Mouse (Mus musculus): ENCODE measurements at regions not wholly inside any gene's neighbourhood (a gene's known extent, or its start where the extent isn't known, plus 50 kb on each side); places are given as distances from the start of the nearest gene placed in this dataset.
A peak's percentile ranks its signal among the peaks of the same experiment; 100 is the strongest.

DNA sequence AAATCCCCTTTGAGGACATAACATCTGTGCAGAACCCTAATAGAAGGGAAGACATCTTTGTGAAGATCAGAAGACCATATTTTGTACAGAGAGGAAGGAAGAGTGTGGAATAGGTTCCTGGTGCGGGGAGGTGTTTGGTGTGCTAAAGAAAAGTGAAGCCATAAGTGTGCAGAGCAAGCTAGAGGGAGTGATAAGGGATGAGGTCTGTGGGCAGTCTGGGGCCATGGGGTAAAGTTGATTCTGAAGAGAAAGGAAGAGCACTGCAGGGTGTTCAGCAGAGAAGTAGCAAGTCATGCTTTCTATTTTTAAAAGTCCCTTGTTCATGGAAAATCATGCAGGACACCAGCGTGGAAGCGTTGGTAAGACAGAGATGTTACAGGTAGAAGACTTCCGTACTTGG is 161.8 kb upstream of the Tll1 start:
- Histone ChIP-seq H3K4me1 (replicated peaks) (peaks cover 9% of the 10 kb centered on the region), H3K27me3 (no peaks in the 10 kb centered on the region), H3K27ac (no peak overlapping the region), H3K4me3 (no peak overlapping the region), H3K9ac (no peak overlapping the region), H3K36me3 (no peaks in the 10 kb centered on the region), H3K4me2 (no peak overlapping the region), H3K9me3 (replicated peaks) (no peaks in the 10 kb centered on the region)
- 83% methylated on average over 4 of the region's 4 CpGs for WGBS
- ATAC-seq (replicated peaks; ENCODE audit: insufficient number of reproducible peaks, insufficient read depth, low FRiP score, low read depth), result no peak

DNA sequence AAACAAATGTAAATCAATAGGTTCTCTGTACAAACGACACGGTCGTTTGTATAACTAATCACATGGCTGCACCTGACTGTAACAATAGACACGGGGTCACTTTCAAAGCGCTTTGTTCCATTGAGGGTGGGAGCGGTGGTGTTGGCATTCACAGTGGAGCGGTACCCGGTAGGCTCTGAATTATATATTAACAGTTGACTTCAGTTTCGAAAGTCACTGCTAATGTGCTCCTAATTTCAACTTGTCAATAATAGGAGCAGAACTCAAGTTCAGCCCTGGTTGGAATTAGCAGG is 160.8 kb upstream of the Tll1 start:
- H3K27me3 ChIP-seq, result no peaks in the 10 kb centered on the region
- 80% methylated on average over 9 of the region's 9 CpGs for WGBS
- no peak overlapping the region for H3K9ac ChIP-seq
- H3K4me1 ChIP-seq (replicated peaks), result peaks cover 9% of the 10 kb centered on the region
- ATAC-seq (replicated peaks; ENCODE audit: insufficient number of reproducible peaks, insufficient read depth, low FRiP score, low read depth), result no peak
- no peak overlapping the region for H3K4me2 ChIP-seq
- H3K27ac ChIP-seq, result no peak overlapping the region
- H3K36me3 ChIP-seq, result no peaks in the 10 kb centered on the region
- no peaks in the 10 kb centered on the region for H3K9me3 ChIP-seq (replicated peaks)
- H3K4me3 ChIP-seq, result no peak overlapping the region

DNA sequence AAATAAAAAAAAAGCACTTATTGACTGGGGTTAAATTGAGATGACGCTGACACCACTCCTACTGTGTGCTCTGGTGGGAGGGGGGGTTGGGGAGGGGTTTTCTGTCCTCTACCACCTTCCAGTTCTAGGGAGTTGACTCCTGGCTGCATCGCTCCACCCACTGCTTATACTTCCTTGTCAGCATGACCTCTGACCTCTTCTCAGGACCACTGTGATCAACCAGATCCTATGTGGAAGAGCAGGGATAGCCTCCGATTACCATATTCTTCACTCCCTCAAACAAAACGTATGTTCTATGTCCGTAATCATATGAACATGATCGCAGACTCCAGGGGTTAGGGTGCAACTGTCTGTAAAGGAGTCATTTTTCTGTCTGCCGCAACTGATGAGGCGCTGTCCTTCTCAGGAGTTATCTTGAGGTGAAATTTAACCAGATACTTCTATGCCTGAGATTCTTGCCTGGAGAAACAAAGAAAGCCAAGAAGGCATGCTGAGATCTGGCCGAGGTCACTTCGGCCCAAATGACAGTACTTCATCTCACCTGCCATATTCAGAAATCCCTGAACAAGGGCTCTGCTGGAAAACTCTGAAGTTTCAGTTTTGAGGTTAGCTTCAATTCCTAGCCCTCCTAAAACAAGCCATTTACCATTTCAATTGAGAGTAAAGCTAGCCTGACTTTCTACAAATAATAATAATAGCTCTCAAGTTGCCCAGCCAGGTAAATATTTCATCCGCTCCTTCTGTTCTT is 160.3 kb upstream of the Tll1 start:
- WGBS, result 85% methylated on average over 11 of the region's 11 CpGs
- no peak overlapping the region for H3K9ac ChIP-seq
- H3K9me3 ChIP-seq (replicated peaks), result no peaks in the 10 kb centered on the region
- no peak overlapping the region for H3K4me2 ChIP-seq
- no peaks in the 10 kb centered on the region for H3K36me3 ChIP-seq
- H3K4me1 ChIP-seq (replicated peaks), result peaks cover 9% of the 10 kb centered on the region
- H3K27me3 ChIP-seq, result no peaks in the 10 kb centered on the region
- no peak overlapping the region for H3K4me3 ChIP-seq
- H3K27ac ChIP-seq, result no peak overlapping the region
- no peak for ATAC-seq (replicated peaks; ENCODE audit: insufficient number of reproducible peaks, insufficient read depth, low FRiP score, low read depth)

DNA sequence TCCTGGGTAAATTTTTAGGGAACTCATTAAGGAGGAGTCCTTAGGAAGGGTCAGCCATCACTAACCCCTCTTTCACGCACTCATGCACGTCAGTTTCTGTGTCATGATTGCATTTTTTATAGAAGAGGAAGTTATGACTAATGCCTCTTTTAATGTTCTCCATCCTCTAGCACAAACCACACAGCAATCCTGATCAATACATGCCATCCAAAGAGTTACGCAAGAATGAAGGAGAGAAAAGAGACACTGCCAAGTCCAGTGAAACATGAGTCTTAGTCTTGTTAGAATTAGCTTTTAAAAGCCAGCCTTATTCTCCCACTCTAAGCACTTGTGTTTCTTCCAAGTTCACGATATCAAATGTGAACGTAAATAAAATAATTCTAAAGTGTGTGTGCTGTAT is 151.0 kb upstream of the Tll1 start:
- H3K9ac ChIP-seq, result no peak overlapping the region
- no peak overlapping the region for H3K4me2 ChIP-seq
- H3K9me3 ChIP-seq (replicated peaks), result no peaks in the 10 kb centered on the region
- 84% methylated on average over 5 of the region's 5 CpGs for WGBS
- no peak for ATAC-seq (replicated peaks; ENCODE audit: insufficient number of reproducible peaks, insufficient read depth, low FRiP score, low read depth)
- no peaks in the 10 kb centered on the region for H3K36me3 ChIP-seq
- H3K4me1 ChIP-seq (replicated peaks), result no peaks in the 10 kb centered on the region
- H3K27me3 ChIP-seq, result no peaks in the 10 kb centered on the region
- no peak overlapping the region for H3K4me3 ChIP-seq
- H3K27ac ChIP-seq, result no peak overlapping the region

DNA sequence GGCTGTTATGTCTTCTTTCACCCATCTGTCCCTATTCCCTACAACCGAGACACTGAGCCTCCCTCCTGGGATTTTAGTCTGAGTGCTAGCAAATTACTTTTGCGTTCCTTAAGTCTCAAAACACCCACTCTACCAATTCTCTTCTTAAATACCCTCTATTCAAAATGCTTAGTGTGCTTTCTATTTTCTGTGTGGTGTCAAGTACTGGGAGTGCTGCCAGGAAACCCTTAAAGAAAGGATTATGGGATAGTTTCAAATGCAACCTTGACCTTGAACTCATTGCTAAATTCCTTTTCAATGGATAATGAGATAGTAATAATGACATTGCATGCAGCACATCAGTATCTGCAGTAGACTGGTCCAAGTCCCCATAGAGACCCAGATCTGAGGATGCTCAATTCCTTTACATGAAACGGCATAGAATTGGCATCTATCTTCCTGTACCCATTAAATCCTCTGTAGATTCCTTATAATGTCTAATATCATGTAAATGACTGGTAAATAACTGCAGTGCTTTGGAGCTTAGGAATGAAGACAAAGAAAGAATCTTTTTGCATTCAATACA is 142.1 kb upstream of the Tll1 start:
- 63% methylated on average over 3 of the region's 3 CpGs for WGBS
- no peaks in the 10 kb centered on the region for H3K9me3 ChIP-seq (replicated peaks)
- no peak overlapping the region for H3K9ac ChIP-seq
- H3K4me3 ChIP-seq, result no peak overlapping the region
- no peaks in the 10 kb centered on the region for H3K27me3 ChIP-seq
- peaks cover 20% of the 10 kb centered on the region for H3K4me1 ChIP-seq (replicated peaks)
- H3K4me2 ChIP-seq, result no peak overlapping the region
- H3K27ac ChIP-seq, result peak overlapping the region; percentile 17
- no peak for ATAC-seq (replicated peaks; ENCODE audit: insufficient number of reproducible peaks, insufficient read depth, low FRiP score, low read depth)
- H3K36me3 ChIP-seq, result no peaks in the 10 kb centered on the region

DNA sequence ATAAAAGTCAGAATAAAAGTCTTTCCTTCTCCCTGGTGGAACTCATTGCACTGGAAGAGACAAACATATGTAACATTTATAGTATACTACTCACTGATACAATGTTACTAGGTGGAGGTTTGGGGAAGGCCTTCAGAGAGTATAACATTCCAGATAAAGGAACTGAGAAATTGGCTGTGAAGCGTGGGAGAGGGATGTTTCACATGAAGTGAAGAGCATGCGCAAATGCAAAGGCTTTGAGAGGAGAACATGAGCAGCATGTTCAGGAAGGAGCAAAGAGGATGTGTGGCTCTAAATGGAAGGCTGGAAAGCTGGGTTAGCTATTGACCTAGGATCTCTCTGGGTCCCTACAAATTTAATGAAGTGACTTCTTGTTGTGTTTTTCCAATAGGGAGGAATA is 141.4 kb upstream of the Tll1 start:
- Histone ChIP-seq H3K27ac (0 out of 2 replicates have a peak overlapping the region, but pooled peaks have one; percentile 17), H3K9ac (no peak overlapping the region), H3K4me3 (no peak overlapping the region), H3K36me3 (no peaks in the 10 kb centered on the region), H3K4me2 (no peak overlapping the region), H3K4me1 (replicated peaks) (peaks cover 20% of the 10 kb centered on the region), H3K27me3 (no peaks in the 10 kb centered on the region), H3K9me3 (replicated peaks) (no peaks in the 10 kb centered on the region)
- WGBS, result 76% methylated on average over 2 of the region's 2 CpGs
- ATAC-seq (replicated peaks; ENCODE audit: insufficient number of reproducible peaks, insufficient read depth, low FRiP score, low read depth), result no peak

DNA sequence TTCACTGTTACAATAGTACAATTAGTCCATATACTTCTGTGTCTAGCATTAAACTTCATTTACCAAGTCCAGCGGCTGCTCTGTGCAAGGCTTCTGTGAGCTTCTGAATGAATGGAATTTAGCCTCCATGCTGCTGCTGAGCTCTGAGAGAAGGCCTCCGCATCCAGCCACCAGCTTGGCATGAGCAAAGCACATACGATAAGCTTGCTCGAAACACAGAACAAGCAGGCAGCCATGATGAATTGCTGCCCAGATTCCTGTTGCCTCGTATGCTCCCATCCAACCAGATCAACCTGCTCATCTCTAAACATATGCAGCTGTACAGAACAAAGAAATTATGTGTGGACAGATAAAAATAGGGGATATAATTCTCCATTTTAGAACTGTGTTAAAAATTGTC is 140.4 kb upstream of the Tll1 start:
- no peak for ATAC-seq (replicated peaks; ENCODE audit: insufficient number of reproducible peaks, insufficient read depth, low FRiP score, low read depth)
- H3K4me3 ChIP-seq, result no peak overlapping the region
- no peak overlapping the region for H3K4me2 ChIP-seq
- H3K27me3 ChIP-seq, result no peaks in the 10 kb centered on the region
- H3K9ac ChIP-seq, result no peak overlapping the region
- H3K9me3 ChIP-seq (replicated peaks), result no peaks in the 10 kb centered on the region
- H3K36me3 ChIP-seq, result no peaks in the 10 kb centered on the region
- 51% methylated on average over 5 of the region's 5 CpGs for WGBS
- H3K4me1 ChIP-seq (replicated peaks), result peaks cover 20% of the 10 kb centered on the region
- H3K27ac ChIP-seq, result no peak overlapping the region

DNA sequence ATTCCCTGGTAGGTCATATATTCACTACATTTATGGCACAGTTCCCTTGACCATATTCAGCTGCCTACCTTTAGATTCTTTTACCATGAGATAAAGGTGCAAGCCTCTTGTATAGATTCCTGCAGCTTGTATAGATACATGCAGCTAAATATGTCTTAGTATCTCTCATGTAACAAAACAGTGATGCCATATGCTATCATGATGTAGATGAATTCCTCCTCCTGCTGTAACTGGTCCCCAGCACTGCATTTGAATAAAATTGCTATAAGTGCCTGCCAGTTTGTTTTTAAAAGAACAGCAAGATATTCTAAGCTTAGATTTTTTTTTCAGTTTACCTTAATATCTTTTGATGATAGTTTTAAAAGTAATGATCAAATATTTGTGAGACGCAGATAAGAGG is 138.9 kb upstream of the Tll1 start:
- Histone ChIP-seq H3K27ac (no peak overlapping the region), H3K36me3 (no peaks in the 10 kb centered on the region), H3K4me2 (no peak overlapping the region), H3K27me3 (no peaks in the 10 kb centered on the region), H3K4me3 (no peak overlapping the region), H3K9ac (no peak overlapping the region), H3K4me1 (replicated peaks) (peaks cover 20% of the 10 kb centered on the region), H3K9me3 (replicated peaks) (no peaks in the 10 kb centered on the region)
- WGBS, result 78% methylated on average over 1 of the region's 1 CpGs
- no peak for ATAC-seq (replicated peaks; ENCODE audit: insufficient number of reproducible peaks, insufficient read depth, low FRiP score, low read depth)

DNA sequence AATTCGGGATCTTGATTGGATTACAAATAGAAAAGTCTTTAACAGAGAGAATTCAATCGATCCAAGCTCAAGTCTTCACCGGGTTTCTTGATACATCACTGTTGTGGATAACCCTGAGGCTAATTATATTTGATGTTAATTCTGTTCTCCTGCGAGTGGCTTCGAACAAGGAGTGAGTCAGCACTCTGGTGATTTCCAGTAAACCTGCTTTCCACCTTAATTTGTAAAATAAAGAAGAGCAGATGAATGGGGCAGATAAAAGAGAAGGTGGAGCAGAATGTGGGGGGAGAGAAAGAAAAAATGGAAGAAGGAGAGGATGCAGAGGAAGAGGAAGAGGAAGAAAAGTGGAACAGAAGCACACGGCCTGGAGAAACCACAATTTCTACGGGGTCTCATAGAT is 137.5 kb upstream of the Tll1 start:
- no peak overlapping the region for H3K4me2 ChIP-seq
- no peaks in the 10 kb centered on the region for H3K9me3 ChIP-seq (replicated peaks)
- ATAC-seq (replicated peaks; ENCODE audit: insufficient number of reproducible peaks, insufficient read depth, low FRiP score, low read depth), result no peak
- no peak overlapping the region for H3K27ac ChIP-seq
- no peaks in the 10 kb centered on the region for H3K27me3 ChIP-seq
- H3K4me3 ChIP-seq, result no peak overlapping the region
- H3K9ac ChIP-seq, result no peak overlapping the region
- H3K4me1 ChIP-seq (replicated peaks), result peaks cover 15% of the 10 kb centered on the region
- 81% methylated on average over 7 of the region's 7 CpGs for WGBS
- H3K36me3 ChIP-seq, result no peaks in the 10 kb centered on the region

DNA sequence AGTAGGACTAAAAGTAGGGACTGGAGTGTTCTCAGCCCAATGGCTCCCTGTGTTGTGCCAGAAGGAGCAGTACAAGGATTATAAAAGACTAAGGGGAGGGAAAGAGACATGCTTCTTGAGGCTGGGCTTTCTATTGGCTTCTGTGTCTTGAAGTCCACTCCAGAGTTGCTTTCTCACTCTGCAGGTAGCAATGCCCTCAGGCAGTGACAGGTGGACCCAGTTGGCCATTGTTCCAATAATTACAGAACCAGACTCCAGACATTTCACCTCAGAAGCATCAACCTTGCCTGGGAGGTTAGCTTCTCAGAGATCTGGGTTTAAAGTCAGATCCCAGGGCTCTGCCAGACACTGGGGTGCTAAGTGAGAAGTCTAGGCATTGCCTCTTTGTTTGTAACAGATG is 136.3 kb upstream of the Tll1 start:
- peaks cover 6% of the 10 kb centered on the region for H3K4me1 ChIP-seq (replicated peaks)
- no peaks in the 10 kb centered on the region for H3K27me3 ChIP-seq
- ATAC-seq (replicated peaks; ENCODE audit: insufficient number of reproducible peaks, insufficient read depth, low FRiP score, low read depth), result no peak
- H3K4me2 ChIP-seq, result no peak overlapping the region
- H3K9ac ChIP-seq, result no peak overlapping the region
- no peak overlapping the region for H3K4me3 ChIP-seq
- no peaks in the 10 kb centered on the region for H3K36me3 ChIP-seq
- H3K27ac ChIP-seq, result no peak overlapping the region
- H3K9me3 ChIP-seq (replicated peaks), result no peaks in the 10 kb centered on the region

DNA sequence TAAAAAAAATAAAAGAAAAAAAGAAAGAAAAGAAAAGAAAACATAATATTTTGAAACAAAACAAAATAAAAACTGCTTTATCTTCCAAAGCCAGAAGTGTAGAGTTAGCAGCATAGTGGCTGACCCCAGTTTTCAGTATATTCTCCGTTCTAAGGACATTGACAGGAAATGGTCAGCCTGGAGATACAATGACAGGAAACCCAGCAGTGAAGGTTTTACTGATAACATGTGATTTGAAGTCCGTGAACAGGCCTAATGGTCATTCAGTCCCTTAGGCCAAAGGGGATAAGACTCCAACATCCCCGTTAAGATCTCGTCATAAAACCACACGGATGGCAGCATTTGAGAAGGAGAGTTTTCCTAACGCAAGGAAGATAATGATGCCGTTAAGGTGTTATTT is 131.3 kb upstream of the Tll1 start:
- 46% methylated on average over 7 of the region's 7 CpGs for WGBS
- Histone ChIP-seq H3K9me3 (replicated peaks) (no peaks in the 10 kb centered on the region), H3K27me3 (no peaks in the 10 kb centered on the region), H3K4me1 (replicated peaks) (no peaks in the 10 kb centered on the region), H3K4me2 (no peak overlapping the region), H3K9ac (no peak overlapping the region), H3K27ac (no peak overlapping the region), H3K36me3 (no peaks in the 10 kb centered on the region), H3K4me3 (no peak overlapping the region)
- ATAC-seq (replicated peaks; ENCODE audit: insufficient number of reproducible peaks, insufficient read depth, low FRiP score, low read depth), result 0 out of 2 replicates have a peak, but pooled peaks have one; percentile 22

DNA sequence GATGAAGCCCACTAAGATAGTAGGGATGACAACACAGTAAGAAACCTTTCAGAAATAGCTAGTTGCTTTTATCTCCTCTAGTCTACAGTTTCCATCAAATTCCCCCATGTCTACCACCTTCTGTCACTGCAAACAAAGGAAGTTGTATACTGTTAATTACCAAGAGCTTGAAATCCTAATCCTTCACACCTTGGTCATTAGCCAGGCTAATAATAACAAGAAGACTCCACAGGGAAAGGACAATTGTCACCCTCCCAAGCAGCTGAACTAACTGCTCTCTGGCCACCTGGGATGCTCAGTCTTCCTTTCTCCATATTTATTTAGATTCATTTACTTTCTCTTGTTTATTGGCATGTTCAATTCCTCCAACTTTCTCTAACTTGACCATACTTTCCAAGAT is 130.5 kb upstream of the Tll1 start:
- Histone ChIP-seq H3K4me2 (no peak overlapping the region), H3K36me3 (no peaks in the 10 kb centered on the region), H3K9me3 (replicated peaks) (no peaks in the 10 kb centered on the region), H3K9ac (no peak overlapping the region), H3K27ac (no peak overlapping the region), H3K27me3 (no peaks in the 10 kb centered on the region), H3K4me3 (no peak overlapping the region), H3K4me1 (replicated peaks) (no peaks in the 10 kb centered on the region)
- ATAC-seq (replicated peaks; ENCODE audit: insufficient number of reproducible peaks, insufficient read depth, low FRiP score, low read depth), result no peak

Data from heart, embryonic 15.5 days (tissue).